Mouse (Mus musculus) adrenal gland, postnatal 4 days (tissue): ENCODE results near the gene Nrip1. TPM values are rescaled to one million over a fixed set of nuclear protein-coding genes. Genes with fewer than 3 reads are reported as not detected.

ENCODE experiments used
- DNase-seq, 2 experiments: peaks; one replicate each; pipeline ENCODE4 v3.0.0; 2021 to 2022; ENCODE audit warnings: low spot score in 2 of 2, mixed read lengths in 2 of 2
- total RNA-seq, 2 experiments: library from RNA; stranded (reverse); gene quantifications; 2 replicates each; pipeline ENCODE4 v1.2.3; 2021

The Nrip1 gene
- total RNA-seq, 2 experiments from 2014 or later, result 89.2 to 89.5 TPM

DNA sequence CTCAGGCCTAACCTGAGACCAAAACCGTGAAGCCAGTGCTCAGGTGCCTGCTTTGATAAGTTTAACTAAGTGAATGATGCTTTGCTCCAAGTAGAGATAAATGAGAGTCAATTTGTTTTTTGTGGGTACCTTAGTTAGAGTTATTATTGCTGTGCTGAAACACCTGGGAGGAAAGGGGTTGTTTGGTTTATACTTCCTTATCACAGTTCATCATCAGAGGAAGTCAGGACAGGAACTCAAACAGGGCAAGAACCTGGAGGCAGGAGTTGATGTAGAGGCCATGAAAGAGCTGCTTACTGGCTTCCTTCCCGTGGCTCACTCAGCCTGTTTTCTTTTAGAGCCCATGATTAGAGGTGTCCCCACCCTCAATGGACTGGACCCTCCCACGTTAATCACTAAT, 89.8 kb downstream of the Nrip1 start:
- no peak for DNase-seq

DNA sequence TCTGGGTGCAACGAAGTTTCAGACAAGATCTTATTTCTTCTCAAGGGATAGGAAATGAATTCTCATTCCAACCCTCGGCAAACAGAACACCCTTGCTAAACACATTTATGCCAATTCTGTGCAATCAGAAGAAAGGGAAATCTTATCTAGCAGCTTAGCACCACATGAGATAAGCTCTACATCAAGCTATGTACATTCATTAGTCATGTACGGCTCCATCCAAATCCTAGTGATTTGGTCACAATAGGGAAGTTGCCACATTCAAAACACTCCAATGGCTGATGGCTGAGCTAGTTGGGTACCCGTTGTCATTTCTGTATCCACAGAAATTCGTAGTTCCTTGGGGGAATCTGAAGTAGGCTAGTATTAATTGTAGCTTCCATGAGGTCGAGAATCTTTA, 91.8 kb downstream of the Nrip1 start:
- DNase-seq, result no peak

DNA sequence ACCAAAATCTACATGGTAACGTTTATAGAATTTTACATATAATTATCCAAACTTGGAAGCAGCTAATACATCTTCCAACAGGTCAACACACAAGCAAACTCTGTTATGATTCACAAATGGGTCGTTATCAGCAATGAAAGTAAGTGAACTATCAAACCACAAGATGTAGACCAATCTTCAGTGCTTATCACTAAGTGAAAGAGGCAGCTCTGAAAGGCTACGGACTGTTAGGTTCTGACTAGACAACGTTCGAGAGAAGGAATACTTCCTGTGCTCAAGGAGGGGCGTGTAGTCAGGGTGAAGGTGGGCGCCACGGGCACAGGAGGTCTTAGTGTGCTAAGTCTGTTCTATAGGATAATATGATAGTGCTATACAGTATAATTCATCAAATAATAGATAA, 93.3 kb downstream of the Nrip1 start:
- DNase-seq, result no peak

DNA sequence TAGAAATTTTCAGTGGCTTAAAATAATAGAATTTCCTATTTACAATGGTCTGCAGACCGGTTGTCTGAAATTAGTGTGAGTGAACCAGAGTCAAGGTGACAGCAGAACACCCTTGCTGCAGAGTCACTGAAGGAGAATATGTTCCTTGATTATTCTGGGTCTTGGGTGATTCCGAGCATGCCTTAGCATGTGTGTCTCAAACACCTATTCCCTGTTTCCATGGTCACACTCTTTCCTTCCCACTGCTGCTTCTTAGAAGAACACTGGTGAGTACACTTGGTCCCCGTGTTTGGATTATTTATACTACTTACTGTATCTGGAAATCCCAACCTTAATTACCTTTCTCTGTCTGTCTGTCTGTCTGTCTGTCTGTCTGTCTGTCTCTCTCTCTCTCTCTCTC, 97.4 kb downstream of the Nrip1 start:
- no peak for DNase-seq

DNA sequence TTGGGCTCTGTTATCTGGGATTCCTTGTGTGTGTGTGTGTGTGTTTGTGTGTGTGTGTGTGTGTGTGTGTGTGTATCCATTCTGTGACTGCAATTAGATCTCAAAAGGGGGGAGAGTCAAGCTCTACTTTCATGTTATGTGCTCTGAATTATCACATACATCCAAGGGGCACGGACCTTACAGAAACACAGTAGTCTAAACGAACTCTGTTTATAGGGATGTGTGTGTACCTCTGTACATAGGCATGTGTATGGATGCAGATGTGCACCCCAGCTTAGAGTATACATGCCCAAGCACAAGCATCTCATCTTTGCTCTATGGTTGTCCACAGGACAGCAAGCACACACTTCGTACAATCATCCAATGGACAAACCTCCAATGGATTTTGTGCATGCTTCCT, 98.0 kb downstream of the Nrip1 start:
- no peak for DNase-seq

DNA sequence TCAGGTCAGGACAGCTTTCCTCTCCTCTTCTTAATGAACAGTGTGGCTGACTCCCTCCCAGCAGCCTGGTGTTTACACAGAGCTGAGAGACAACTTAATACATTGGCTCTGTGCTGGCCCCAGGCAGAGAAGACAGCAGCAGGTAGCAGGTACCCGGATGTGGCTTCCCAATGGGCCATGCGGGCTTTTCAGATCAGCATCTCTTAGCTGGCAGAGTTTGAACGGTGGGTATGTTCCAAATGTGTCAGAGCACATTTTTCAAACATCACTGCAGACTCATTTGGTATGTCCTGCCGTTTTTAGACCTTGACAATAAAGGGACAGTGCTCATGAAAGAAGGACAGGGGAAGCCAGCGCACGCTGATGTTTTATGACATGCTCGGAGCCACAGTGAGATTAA, 98.5 kb downstream of the Nrip1 start:
- no peak for DNase-seq

DNA sequence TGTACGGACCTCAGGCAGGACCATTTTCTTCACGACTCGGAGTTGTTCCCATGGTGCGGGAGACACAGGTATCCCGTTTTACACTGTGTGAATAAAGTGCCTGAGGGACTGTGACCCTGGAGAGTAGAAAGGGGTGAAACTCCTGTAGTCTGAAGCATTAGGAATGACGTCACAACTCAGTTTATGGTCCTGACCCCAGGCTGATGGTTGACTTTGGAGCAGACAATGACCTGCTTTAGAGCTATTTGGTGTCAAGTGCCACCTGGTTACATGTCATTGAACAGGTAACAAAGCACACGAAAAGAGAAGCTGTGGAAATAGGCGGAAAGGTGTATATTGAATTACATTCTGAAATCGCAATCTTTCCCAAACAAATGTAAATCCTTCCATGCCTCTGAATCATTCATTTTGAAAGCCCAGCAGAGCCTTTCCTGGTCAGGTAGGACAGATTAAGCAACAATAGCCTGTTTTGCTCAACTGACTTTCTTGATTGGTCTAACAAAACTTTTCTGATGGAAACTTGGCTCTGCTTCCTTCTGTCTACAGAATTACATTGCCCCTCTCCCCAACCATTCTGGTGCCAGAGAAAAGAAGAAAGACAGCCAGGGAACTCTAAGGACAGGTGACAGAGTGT, 106.9 kb downstream of the Nrip1 start:
- no peak for DNase-seq

DNA sequence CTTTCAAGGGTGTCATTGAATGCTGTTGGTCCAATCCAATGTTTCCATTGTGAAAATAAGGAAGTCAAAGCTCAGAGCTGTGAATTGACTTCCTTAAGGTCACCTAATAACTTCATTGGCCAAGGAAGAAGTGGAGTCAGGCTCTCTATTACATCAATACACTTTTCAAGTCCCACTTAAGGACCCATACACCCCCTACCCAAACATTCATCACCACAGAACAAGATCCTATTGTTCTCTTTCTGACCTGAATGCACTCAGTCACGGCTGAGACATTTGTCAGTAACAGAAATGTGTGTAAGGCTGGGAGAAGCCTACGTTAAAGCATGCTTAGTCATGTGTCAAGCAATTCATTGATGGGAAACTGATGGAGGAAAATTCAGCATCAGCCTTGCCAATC, 107.8 kb downstream of the Nrip1 start:
- no peak for DNase-seq

DNA sequence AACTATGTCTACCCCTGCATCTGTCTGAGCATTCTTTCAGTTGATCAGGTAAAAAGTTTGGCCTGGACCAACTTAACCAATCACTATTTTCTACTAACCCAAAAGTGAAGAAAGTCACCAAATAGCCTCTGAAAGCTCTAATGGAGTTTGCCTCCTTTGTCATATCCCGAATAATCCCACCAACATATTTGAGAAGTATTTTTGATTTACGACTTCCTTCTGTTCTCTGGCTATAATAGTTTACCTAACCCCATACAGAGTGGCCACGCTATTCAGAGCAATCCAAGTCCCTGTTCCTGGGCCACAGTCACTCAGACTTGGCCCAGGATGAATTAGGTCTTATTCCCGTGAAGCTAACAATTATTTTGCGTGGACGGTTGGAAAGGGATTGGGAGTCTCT, 108.3 kb downstream of the Nrip1 start:
- DNase-seq, result no peak

DNA sequence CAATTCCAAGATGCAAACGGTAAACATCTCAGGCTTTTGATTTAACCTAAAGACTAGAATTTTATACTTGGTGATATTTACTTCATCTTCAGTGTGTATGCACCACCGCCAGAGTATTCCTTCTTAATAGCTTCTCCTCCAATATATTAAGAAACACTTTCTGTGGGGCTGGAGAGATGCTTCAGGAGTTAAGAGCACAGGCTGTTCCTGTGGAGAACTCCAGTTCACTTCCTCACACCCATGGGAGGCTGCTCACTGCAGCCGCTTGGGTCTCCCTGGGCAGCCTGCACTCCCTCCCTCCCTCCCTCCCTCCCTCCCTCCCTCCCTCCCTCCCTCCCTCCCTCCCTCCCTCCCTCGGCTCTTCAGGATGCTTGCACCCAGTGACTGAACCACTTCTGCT, 110.2 kb downstream of the Nrip1 start:
- no peak for DNase-seq

DNA sequence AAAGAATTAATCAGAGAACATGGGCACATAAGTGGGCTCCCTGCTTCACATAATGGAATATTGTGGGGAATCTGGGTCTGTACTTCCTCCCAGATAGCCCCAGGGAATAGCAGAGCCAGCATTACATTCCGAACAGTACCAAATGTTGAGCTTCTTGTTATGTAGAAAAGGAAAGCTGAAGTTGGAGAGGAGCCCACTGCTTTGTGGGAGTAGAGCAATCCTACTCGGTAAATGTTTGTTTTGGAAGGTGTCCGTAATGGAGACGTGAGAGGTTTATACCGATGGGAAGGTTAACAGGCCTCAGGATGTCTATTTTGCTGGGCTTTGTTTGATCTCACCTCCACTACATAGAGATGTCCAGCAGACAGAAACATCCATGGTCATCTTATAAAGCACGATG, 113.3 kb downstream of the Nrip1 start:
- DNase-seq, result no peak

DNA sequence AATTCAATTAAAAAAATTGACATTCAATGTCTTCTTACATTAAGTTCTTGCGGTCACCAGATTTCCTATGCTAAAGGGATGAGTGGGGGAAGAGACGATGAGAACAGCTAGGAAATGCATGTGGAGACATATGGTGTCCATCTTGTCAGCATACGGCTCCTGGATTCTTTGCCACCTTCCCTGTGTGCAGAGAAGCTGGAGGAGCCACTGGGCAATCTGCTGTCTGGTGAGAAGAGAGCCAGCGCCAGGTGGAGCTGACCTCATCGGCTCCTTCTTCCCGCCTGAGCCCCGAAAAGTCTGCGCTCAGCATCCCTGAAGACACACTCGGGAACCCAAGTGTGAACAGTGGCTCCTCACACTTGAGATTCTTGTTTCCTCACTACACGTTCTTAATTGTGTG, 121.8 kb downstream of the Nrip1 start:
- DNase-seq, result no peak

DNA sequence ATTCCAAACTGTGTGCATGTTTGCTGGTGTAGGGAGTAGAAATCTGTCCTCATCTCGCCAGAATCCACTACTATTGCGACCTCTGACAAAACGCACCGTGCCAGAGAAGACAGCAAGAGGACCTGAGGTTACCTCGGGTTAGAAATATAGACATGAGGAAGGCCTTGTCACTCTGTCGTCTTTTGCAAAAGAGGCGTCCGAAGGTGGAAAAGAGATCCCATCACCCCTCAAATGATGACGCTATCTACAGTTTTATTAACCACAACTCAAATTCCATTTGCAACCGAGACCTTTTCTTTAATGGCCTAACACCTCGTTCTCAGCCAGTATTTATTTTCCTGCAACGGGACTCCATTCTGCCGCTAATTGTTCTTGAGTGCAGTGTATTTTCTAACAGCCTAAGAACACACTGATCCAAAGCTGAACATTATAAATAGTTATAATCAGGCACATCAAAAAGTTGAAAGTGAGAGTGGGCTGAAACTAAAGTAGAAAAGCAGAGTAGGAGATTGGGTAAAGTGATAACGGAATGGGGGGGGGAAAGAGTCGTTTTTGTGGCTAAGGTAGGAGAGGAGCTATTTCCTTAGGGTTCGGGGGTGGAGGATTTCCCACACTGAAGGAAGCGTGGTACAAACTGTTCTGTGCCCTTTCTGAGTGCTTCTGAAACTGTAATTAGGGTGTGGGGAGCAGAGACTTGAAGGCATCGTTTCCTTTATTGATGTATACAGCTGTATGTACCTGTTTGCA, 124.1 kb downstream of the Nrip1 start:
- DNase-seq, result no peak

DNA sequence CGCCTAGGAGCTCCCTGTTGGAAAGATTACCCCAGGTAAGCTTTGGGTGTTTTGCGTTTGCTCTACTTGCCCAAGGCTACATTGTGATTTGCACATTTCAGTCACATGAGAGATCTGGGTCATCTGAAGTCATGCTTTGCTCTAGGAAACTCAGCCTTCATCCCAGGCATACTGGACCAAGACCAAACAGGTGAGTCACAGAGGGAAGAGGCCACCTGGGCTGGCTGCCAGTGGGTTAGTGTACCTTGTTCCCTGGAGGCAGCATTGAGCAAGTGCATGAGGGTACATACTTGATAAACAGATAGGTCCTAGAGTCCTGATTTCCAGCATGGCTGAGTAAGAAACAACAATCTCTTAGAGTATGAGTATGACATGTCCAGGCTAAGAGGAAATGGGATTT, 130.8 kb downstream of the Nrip1 start:
- DNase-seq, result no peak

DNA sequence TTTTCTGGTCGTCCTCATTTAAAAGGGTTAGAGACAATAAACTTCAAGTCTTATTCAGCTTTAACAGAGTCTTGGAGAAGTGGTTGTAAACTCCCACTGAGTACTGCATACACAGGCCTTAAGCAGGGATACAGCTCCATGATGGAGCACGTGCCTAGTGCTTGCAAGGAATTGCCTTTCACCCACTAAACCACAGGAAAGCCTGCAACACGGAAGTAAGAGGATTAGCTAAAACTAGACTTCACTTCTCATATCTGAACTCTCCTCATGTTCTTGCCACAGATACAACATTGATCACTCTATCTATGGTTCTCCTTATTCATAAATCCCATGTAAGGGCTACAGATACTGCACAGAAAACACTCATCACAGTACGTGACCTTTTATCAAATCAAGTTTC, 132.4 kb downstream of the Nrip1 start:
- no peak for DNase-seq

DNA sequence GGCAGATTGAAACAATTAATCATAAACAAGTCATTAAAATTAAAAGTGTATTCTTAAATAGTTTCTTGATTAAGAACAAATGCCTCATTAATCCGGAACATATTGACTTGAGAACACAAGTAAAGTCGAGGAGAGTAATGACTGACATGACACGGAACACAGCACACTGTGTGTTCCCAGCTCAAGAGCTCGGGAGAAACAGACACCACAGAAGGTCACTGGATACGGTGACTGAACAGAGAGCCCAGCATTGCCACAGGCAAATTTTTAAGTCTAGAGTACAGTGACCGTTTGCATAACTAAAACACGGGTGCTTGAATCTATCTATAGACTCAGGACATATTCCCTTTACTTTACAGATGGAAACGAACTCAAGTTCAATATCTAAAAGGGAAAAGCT, 134.3 kb downstream of the Nrip1 start:
- no peak for DNase-seq

DNA sequence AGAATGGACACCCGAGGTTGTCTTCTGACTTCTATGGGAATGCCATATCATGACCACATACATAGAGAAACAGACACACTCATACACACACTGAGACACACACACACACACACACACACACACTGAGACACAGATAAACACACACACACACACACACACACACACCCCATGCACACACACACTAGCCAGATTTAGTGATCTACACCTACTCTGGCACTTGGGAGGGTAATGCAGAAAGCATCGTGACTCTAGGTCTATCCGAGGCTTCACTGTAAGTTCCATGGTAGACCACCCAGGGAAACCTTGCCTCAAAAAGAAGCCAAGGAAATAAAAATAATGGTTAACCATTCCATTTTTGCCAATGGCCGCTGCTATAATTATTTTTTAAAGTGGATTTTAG, 134.8 kb downstream of the Nrip1 start:
- DNase-seq, result no peak
